Comparison of ENCODE assay signal across 8 mouse cellular contexts in the genomic region with DNA sequence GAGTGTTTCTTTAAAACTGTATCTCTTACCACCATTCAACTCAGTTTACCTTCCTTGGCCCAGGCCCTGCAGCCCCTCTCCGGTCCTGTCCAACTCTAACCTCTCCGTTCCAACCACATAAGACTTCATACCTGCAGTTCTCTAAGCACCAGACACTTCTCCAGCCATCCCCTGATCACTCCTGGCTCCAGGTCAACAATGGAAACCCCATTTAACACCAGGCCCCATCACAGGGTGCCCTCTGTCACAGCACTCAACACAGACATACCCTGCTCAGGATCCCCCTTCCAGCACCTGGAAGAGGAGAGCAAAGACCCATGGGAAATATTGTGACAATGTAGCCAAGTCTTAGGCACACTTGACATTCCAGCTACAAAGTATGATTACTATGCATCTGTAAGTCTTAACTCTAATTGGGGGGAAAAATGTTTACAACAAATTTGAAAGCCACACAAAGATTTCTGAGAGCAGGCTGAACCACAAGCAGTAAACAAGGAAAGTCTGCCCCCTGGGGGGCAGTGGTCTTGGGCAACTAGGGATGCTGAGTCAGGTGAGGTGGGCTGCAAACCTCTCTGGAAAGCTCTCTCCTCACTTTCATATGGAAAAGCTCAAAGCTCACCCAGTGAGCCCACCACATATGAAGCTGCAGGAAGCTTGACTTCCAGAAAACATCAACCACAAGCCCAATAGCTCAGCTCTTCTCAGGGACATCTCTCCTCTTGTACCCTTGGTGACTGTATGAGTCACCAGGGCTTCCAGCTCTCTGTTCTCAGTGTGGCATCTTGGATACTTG. TPM values are rescaled to one million over a fixed set of nuclear protein-coding genes. Genes with fewer than 3 reads are reported as not detected.
DNase-seq lines count a peak whose midpoint lies in the region; ATAC-seq and TF ChIP-seq lines count a peak whose summit lies in the region.

No protein-coding gene starts in this region.

- WGBS in thymus, adult 2 months, result 95% methylated on average over 2 of the region's 2 CpGs
- 93% methylated on average over 2 of the region's 2 CpGs for WGBS in heart, embryonic 12.5 days
- 88% methylated on average over 2 of the region's 2 CpGs for WGBS in midbrain, embryonic 16.5 days

- ATAC-seq in heart, embryonic 12.5 days (ENCODE audit: insufficient number of reproducible peaks, low FRiP score), result no peak
- ATAC-seq in midbrain, embryonic 16.5 days, result no peak
- no peak for ATAC-seq in erythroid progenitor cell, adult 5-6 weeks (replicated peaks; ENCODE audit: low FRiP score, poor library complexity, severe bottlenecking)

- no peak for TF ChIP-seq CTCF in thymus, adult 2 months (IDR thresholded peaks at IDR 0.05; ENCODE audit: borderline replicate concordance, control insufficient read depth, extremely low read depth, insufficient read depth, low read length, poor library complexity)

- H3K9me3 ChIP-seq in heart, embryonic 12.5 days (replicated peaks), result no peaks in the 10 kb centered on the region
- H3K9me3 ChIP-seq in midbrain, embryonic 16.5 days (replicated peaks; ENCODE audit: control insufficient read depth, low read length, poor library complexity, severe bottlenecking), result no peaks in the 10 kb centered on the region

- no peak for TF ChIP-seq POLR2A in thymus, adult 2 months (IDR thresholded peaks at IDR 0.05; ENCODE audit: control insufficient read depth, extremely low read depth, insufficient read depth, low read length, poor library complexity)

- no peak overlapping the region for H3K4me3 ChIP-seq in thymus, adult 2 months (ENCODE audit: control insufficient read depth, insufficient read depth, low read length)
- H3K4me3 ChIP-seq in heart, embryonic 12.5 days, result peak overlapping the region; percentile 86
- H3K4me3 ChIP-seq in midbrain, embryonic 16.5 days (ENCODE audit: low read depth, low read length), result peak overlapping the region; percentile 82

- peaks cover 22% of the 10 kb centered on the region for H3K4me1 ChIP-seq in thymus, adult 2 months (replicated peaks; ENCODE audit: control insufficient read depth, insufficient read depth, low read length)
- peaks cover 64% of the 10 kb centered on the region for H3K4me1 ChIP-seq in heart, embryonic 12.5 days (replicated peaks)
- peaks cover 36% of the 10 kb centered on the region for H3K4me1 ChIP-seq in midbrain, embryonic 16.5 days (ENCODE audit: control insufficient read depth, insufficient read depth, low read length)

- H3K27ac ChIP-seq in thymus, adult 2 months (ENCODE audit: control insufficient read depth, insufficient read depth, low read length), result no peak overlapping the region
- H3K27ac ChIP-seq in heart, embryonic 12.5 days (ENCODE audit: poor library complexity, severe bottlenecking), result peak overlapping the region; percentile 93
- no peak overlapping the region for H3K27ac ChIP-seq in midbrain, embryonic 16.5 days (ENCODE audit: low read length)

- DNase-seq in thymus, adult 2 months, result peak; percentile 22
- DNase-seq in thymus, adult 18-20 months, result no peak
- peak; percentile 73 for DNase-seq in kidney, postnatal 14 days
- no peak for DNase-seq in right cerebral cortex, adult 2 months (ENCODE audit: low spot score in 2 of 2)
- no peak for DNase-seq in cerebellum, postnatal 25 days

- peaks cover 10% of the 10 kb centered on the region for H3K27me3 ChIP-seq in thymus, adult 2 months (ENCODE audit: control insufficient read depth, insufficient read depth, low read length)
- no peaks in the 10 kb centered on the region for H3K27me3 ChIP-seq in heart, embryonic 12.5 days (replicated peaks)
- peaks cover 4% of the 10 kb centered on the region; the same call in 1 of the 2 replicates for H3K27me3 ChIP-seq in midbrain, embryonic 16.5 days (ENCODE audit: control insufficient read depth, insufficient read depth, low read depth, low read length)

- H3K36me3 ChIP-seq in thymus, adult 2 months (ENCODE audit: control insufficient read depth, insufficient read depth, low read length), result no peaks in the 10 kb centered on the region
- H3K36me3 ChIP-seq in heart, embryonic 12.5 days, result peaks cover 4% of the 10 kb centered on the region; the same call in 1 of the 2 replicates
- no peaks in the 10 kb centered on the region for H3K36me3 ChIP-seq in midbrain, embryonic 16.5 days (ENCODE audit: control insufficient read depth, insufficient read depth, low read length)

- peak overlapping the region; percentile 89 for H3K9ac ChIP-seq in heart, embryonic 12.5 days
- H3K9ac ChIP-seq in midbrain, embryonic 16.5 days (ENCODE audit: low read depth, low read length), result peak overlapping the region; percentile 52; the same call in 1 of the 2 replicates

- peak overlapping the region; percentile 86 for H3K4me2 ChIP-seq in heart, embryonic 12.5 days
- H3K4me2 ChIP-seq in midbrain, embryonic 16.5 days (ENCODE audit: low read length), result peak overlapping the region; percentile 92

RNA-seq across cellular contexts. Expression of gene Shb, which starts 4.5 kb away (rescaled TPM):
- 12.0 and 14.5 TPM in 2 replicates for polyA plus RNA-seq in thymus, adult 2 months (2012; rRNA removed)
- polyA plus RNA-seq in heart, embryonic 12.5 days (2016; fragmentation: Nextera tagmentation; extraction: Ambion mirVana), result 13.9 and 15.3 TPM in 2 replicates
- polyA plus RNA-seq in midbrain, embryonic 16.5 days (2015; fragmentation: Nextera tagmentation; extraction: Ambion mirVana), result 3.5 and 4.2 TPM in 2 replicates
- total RNA-seq in erythroid progenitor cell, adult 5-6 weeks (2015; ENCODE audit: low replicate concordance), result 1.3 TPM in 1 of 2 replicates, not detected in the other
- total RNA-seq in erythroid progenitor cell, adult 5-6 weeks (2017; ENCODE audit: low replicate concordance), result 1.5 and 6.5 TPM in 2 replicates

Comparison
In these comparisons a context has a peak if more than half of its experiments do, and no peak if none do; other contexts are left out.
1. DNase-seq: peak in thymus, adult 2 months (single experiment) and kidney, postnatal 14 days (single experiment); none in thymus, adult 18-20 months (0 of 2), right cerebral cortex, adult 2 months (0 of 2) and cerebellum, postnatal 25 days (0 of 2).